Mouse (Mus musculus): Measurements from ENCODE around the gene 9130023H24Rik. TPM values are rescaled to one million over a fixed set of nuclear protein-coding genes. Genes with fewer than 3 reads are reported as not detected.

Gene 9130023H24Rik
- polyA plus RNA-seq, 1 experiment from 2014 or later: 7.5 TPM

DNA sequence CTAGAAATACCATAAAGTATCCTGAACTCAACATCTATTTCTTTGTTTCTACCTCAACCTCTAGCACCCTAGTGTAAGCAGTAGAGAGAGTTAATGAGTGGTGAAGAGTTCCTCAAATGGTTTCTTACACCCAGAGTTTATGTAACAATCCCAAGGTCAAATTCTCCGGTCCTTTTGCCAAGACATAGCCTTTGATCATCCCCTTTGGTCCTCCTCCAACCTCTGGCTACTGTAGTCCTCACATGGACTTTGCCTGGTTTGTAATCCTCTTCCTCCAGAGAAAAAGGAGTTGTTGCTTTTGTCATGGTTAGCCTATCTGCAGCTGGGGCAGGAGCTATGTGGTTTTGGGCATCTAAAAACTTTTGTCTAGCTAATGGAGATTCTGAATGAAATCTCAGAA lies 2.4 kb downstream of the 9130023H24Rik start:
- H3K9me3 ChIP-seq (replicated peaks): no peaks in the 10 kb centered on the region
- H3K27ac ChIP-seq (ENCODE audit: poor library complexity, severe bottlenecking): no peak overlapping the region
- H3K4me1 ChIP-seq (replicated peaks): peaks cover 16% of the 10 kb centered on the region
- no peaks in the 10 kb centered on the region for H3K27me3 ChIP-seq (replicated peaks)
- peaks cover 20% of the 10 kb centered on the region for H3K36me3 ChIP-seq
- no peak for ATAC-seq (ENCODE audit: insufficient number of reproducible peaks, low FRiP score)
- WGBS: 73% methylated on average over 1 of the region's 1 CpGs
- no peak overlapping the region for H3K4me3 ChIP-seq
- H3K4me2 ChIP-seq: no peak overlapping the region
- H3K9ac ChIP-seq: no peak overlapping the region

DNA sequence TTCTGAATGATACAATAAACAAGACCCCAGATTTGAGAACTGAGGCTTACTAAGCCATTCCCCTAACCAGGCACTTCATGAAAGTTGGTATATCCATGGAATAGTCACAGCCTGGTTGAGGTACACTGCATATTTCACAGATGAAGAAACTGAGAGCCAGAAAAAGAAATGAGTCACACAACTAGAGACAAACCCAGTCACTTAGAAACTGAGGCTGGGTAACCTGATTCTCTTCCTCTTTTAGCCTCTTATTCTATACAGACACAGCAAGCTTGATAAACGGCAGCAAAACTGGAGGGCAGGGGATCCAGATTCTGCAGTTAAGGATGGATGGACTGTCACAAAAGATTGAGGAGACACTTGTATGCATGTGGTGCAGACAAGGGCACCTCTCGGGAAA lies 3.0 kb downstream of the 9130023H24Rik start:
- Histone ChIP-seq H3K36me3 (peaks cover 13% of the 10 kb centered on the region; the same call in 1 of the 2 replicates), H3K4me3 (no peak overlapping the region), H3K9me3 (replicated peaks) (no peaks in the 10 kb centered on the region), H3K9ac (no peak overlapping the region), H3K4me2 (no peak overlapping the region), H3K27ac (ENCODE audit: poor library complexity, severe bottlenecking) (no peak overlapping the region), H3K4me1 (replicated peaks) (peaks cover 16% of the 10 kb centered on the region), H3K27me3 (replicated peaks) (no peaks in the 10 kb centered on the region)
- ATAC-seq (ENCODE audit: insufficient number of reproducible peaks, low FRiP score): no peak
- 75% methylated on average over 2 of the region's 2 CpGs for WGBS

DNA sequence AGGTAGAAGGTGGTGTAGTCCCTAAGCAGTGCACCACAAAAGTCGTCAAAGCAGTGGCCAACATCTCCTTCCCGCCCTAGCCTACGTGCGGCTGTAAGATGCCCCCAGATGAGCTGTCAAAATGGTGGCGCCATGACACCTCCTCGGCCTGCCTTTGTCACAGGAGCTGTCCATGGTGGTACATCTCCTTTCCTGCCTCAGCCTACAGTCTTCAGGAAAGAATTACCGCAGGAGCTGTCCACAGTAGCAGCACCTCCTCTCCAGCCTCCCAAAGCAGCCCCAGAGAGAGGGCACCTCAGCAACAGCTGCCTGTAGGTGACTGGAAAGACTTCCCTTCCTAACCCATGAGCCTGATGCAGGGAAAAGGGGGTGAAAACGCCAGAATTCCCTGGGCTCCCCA lies 6.1 kb downstream of the 9130023H24Rik start:
- Histone ChIP-seq H3K27ac (ENCODE audit: poor library complexity, severe bottlenecking) (no peak overlapping the region), H3K4me1 (replicated peaks) (peaks cover 3% of the 10 kb centered on the region), H3K27me3 (replicated peaks) (no peaks in the 10 kb centered on the region), H3K9me3 (replicated peaks) (no peaks in the 10 kb centered on the region), H3K9ac (no peak overlapping the region), H3K4me3 (no peak overlapping the region), H3K36me3 (peaks cover 10% of the 10 kb centered on the region; the same call in 1 of the 2 replicates), H3K4me2 (no peak overlapping the region)
- WGBS: 35% methylated on average over 8 of the region's 8 CpGs
- ATAC-seq (ENCODE audit: insufficient number of reproducible peaks, low FRiP score): no peak

DNA sequence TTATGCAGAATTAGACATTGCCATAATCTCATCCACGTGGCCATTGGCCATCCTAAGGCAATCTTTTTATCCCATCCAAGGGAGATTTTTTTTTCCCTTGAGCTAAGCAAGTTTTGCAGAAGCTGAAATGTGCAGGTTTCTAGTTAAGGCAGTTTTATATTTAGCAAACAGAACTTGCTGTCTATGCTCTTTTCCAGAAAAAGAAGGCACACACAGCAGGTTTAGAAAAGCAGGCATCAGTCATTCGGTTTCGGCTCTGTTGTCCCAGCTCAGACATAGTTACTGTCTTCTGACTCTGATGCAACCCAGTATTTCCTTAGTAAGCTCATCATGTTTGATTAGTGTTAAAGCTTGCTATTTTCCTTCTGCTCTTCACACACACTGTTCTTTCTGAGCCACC lies 16.9 kb downstream of the 9130023H24Rik start:
- WGBS: 85% methylated on average over 3 of the region's 3 CpGs
- Histone ChIP-seq H3K9ac (no peak overlapping the region), H3K27me3 (replicated peaks) (no peaks in the 10 kb centered on the region), H3K9me3 (replicated peaks) (no peaks in the 10 kb centered on the region), H3K27ac (ENCODE audit: poor library complexity, severe bottlenecking) (no peak overlapping the region), H3K4me2 (no peak overlapping the region), H3K4me3 (no peak overlapping the region), H3K4me1 (replicated peaks) (no peaks in the 10 kb centered on the region), H3K36me3 (no peaks in the 10 kb centered on the region)
- ATAC-seq (ENCODE audit: insufficient number of reproducible peaks, low FRiP score): no peak

DNA sequence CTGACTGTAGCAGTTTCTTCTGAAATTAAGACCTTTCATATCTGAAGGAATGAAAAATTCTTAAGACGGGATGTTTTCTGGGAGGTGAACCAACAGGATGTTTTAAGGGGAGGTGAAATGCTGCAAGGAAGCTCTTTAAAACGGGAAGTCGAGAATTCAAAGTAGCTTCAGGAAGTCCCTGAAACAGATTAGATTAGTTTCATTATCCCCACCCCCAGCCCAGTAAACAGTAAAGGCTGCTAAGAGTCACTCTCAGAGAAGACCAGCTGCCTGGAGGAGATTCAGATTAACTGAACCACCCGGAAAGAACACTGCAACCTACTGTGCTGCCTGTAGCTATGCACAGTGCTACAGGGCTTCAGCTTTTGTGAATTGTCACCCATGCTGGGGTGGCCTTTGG lies 17.9 kb downstream of the 9130023H24Rik start:
- Histone ChIP-seq H3K27me3 (replicated peaks) (no peaks in the 10 kb centered on the region), H3K9ac (no peak overlapping the region), H3K9me3 (replicated peaks) (no peaks in the 10 kb centered on the region), H3K4me1 (replicated peaks) (no peaks in the 10 kb centered on the region), H3K4me3 (no peak overlapping the region), H3K36me3 (no peaks in the 10 kb centered on the region), H3K27ac (ENCODE audit: poor library complexity, severe bottlenecking) (no peak overlapping the region), H3K4me2 (no peak overlapping the region)
- ATAC-seq (ENCODE audit: insufficient number of reproducible peaks, low FRiP score): no peak
- WGBS: 53% methylated on average over 4 of the region's 4 CpGs

DNA sequence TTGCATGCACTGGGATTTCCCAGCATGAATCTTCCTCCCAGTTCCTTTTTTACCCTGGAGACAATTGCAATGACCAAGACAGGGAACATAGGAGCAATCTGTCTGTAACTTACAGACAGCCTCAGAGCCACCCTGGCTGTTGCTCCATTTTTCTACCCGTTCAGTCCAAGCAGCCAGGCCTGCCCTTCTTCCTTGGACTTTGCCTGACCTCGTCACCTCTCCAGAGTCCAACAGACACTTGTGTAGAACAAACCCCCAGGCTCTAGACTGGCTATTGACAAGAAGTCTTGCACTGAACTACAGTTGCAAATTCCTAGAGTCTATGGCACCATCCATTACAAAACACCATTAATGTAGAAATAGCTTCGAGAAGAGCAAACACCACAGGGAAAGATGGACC lies 28.0 kb downstream of the 9130023H24Rik start:
- Histone ChIP-seq H3K9ac (no peak overlapping the region), H3K9me3 (replicated peaks) (no peaks in the 10 kb centered on the region), H3K4me3 (no peak overlapping the region), H3K27ac (ENCODE audit: poor library complexity, severe bottlenecking) (no peak overlapping the region), H3K4me2 (no peak overlapping the region), H3K36me3 (no peaks in the 10 kb centered on the region), H3K4me1 (replicated peaks) (peaks cover 5% of the 10 kb centered on the region; the same call in 1 of the 2 replicates), H3K27me3 (replicated peaks) (no peaks in the 10 kb centered on the region)
- WGBS: 55% methylated on average over 3 of the region's 3 CpGs
- ATAC-seq (ENCODE audit: insufficient number of reproducible peaks, low FRiP score): no peak

DNA sequence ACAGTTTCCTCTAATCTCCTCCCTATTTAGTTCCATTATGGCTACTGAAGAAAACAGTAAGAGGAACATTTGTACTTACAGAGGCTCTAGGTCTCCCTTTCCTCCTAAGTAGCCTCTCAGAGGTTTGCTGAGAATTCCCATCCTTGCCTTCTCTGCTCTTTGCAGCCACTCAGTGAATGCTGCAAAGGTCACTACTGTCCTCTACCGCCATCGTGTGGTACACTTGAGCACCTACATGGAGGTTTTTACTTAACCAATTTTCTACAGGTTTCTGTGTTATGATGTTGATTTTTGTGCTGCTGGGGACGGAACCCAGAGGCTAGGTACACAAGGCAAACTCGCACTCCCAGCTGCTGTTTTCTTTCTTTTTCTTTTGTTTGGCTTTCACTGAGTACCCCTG lies 29.6 kb downstream of the 9130023H24Rik start:
- H3K4me1 ChIP-seq (replicated peaks): peaks cover 7% of the 10 kb centered on the region; the same call in 1 of the 2 replicates
- H3K4me3 ChIP-seq: no peak overlapping the region
- no peaks in the 10 kb centered on the region for H3K9me3 ChIP-seq (replicated peaks)
- ATAC-seq (ENCODE audit: insufficient number of reproducible peaks, low FRiP score): no peak
- peaks cover 5% of the 10 kb centered on the region; the same call in 1 of the 2 replicates for H3K36me3 ChIP-seq
- no peak overlapping the region for H3K4me2 ChIP-seq
- no peak overlapping the region for H3K9ac ChIP-seq
- no peak overlapping the region for H3K27ac ChIP-seq (ENCODE audit: poor library complexity, severe bottlenecking)
- WGBS: 4% methylated on average over 4 of the region's 4 CpGs
- no peaks in the 10 kb centered on the region for H3K27me3 ChIP-seq (replicated peaks)

DNA sequence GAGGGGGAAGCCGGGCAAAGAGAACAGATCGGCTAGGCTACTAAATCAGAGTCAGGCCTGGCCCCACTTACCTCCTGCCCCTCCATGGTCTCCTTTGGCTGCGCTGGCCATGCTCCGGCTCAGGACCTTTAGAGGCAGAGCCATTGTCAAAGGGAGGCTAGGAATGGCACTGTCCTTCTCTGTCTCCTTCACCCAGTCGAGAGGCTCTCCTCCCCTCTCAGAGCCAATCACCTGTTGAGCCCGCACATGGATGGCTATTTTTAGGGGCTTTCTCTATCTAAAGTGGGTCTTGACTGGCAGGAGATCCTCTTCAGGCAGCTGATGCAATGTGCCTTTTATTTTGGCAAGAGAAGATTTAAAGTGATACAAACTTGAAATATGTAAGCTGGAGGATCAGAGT lies 31.7 kb downstream of the 9130023H24Rik start, which contains the start of gene Cox6a2:
Cox6a2 (minus strand) TSS at position 236 of the 400 bp plus-strand sequence.
- H3K9ac ChIP-seq: peak within 1 kb of the TSS; percentile 70
- H3K27ac ChIP-seq (ENCODE audit: poor library complexity, severe bottlenecking): peak within 1 kb of the TSS; percentile 90
- no peaks in the 10 kb centered on the region for H3K9me3 ChIP-seq (replicated peaks)
- peak within 1 kb of the TSS; percentile 63 for H3K4me2 ChIP-seq
- peak within 1 kb of the TSS; percentile 55 for H3K4me3 ChIP-seq
- peak; percentile 48; the same call in 1 of the 2 replicates for ATAC-seq (ENCODE audit: insufficient number of reproducible peaks, low FRiP score)
- peaks cover 8% of the 10 kb centered on the region; the same call in 1 of the 2 replicates for H3K4me1 ChIP-seq (replicated peaks)
- 46% methylated on average over 6 of the region's 6 CpGs for WGBS
- H3K36me3 ChIP-seq: peaks cover 5% of the 10 kb centered on the region; the same call in 1 of the 2 replicates
- H3K27me3 ChIP-seq (replicated peaks): no peaks in the 10 kb centered on the region

DNA sequence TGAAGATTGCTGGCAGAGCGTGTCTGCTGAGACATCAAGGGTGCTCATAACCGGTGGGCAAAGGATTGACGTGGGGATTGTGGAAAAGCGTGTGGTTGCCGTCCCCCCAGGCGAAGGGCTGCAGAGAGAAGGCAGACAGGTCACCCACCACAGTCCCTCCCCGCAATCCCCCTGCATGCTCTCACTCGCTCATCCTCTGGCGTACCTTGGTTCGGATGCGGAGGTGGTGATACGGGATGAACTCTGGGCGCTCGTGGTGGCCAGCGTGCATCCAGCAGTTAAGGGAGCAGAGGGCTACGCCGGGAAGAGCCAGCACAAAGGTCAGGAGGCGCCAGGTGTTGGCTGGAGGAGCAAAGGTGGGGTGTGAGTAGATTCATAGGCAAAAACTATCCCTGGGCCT lies 32.1 kb downstream of the 9130023H24Rik start:
- Histone ChIP-seq H3K27ac (ENCODE audit: poor library complexity, severe bottlenecking) (peak overlapping the region; percentile 90), H3K4me1 (replicated peaks) (peaks cover 8% of the 10 kb centered on the region; the same call in 1 of the 2 replicates), H3K27me3 (replicated peaks) (no peaks in the 10 kb centered on the region), H3K4me3 (peak overlapping the region; percentile 55), H3K9ac (peak overlapping the region; percentile 70), H3K9me3 (replicated peaks) (no peaks in the 10 kb centered on the region), H3K4me2 (peak overlapping the region; percentile 63), H3K36me3 (peaks cover 5% of the 10 kb centered on the region; the same call in 1 of the 2 replicates)
- no peak for ATAC-seq (ENCODE audit: insufficient number of reproducible peaks, low FRiP score)
- 58% methylated on average over 18 of the region's 18 CpGs for WGBS

DNA sequence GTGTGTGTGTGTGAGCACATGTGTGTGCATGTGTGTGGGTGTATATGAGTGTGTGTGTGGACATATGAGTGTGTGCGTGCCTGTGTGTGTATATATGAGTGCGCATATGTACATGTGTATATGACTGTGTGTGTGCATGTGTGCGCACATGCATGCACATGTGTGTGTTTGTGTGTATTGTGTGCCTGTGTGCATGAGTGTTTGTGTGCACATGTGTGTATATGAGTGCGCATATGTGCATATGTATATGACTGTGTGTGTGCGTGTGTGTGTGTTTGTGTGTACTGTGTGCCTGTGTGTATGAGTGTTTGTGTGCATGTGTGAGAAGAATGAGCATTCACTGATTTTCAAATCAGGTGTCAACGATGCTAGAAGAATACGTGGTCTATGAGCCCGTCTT lies 33.7 kb downstream of the 9130023H24Rik start:
- 87% methylated on average over 8 of the region's 8 CpGs for WGBS
- no peaks in the 10 kb centered on the region for H3K9me3 ChIP-seq (replicated peaks)
- no peak overlapping the region for H3K9ac ChIP-seq
- no peak overlapping the region for H3K4me2 ChIP-seq
- H3K27ac ChIP-seq (ENCODE audit: poor library complexity, severe bottlenecking): no peak overlapping the region
- peaks cover 5% of the 10 kb centered on the region; the same call in 1 of the 2 replicates for H3K36me3 ChIP-seq
- no peaks in the 10 kb centered on the region for H3K27me3 ChIP-seq (replicated peaks)
- H3K4me3 ChIP-seq: no peak overlapping the region
- peaks cover 8% of the 10 kb centered on the region; the same call in 1 of the 2 replicates for H3K4me1 ChIP-seq (replicated peaks)
- no peak for ATAC-seq (ENCODE audit: insufficient number of reproducible peaks, low FRiP score)

DNA sequence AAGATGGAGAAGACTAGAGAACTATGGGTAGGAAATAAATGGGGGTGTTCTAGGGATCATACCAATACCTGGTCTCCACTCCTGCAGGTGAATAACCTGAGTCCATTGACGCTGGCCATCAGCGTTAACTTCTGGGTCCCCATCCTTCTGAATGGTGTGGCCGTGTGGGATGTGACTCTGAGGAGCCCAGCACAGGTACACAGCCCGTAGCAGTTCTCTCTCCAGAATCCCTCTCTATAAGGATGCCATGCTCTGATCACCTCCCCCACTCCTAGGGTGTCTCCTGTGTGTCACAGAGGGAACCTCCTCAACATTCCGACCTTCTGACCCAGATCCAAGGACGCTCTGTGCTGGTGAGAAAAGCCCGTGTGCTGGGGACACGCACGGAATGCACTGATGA lies 34.8 kb downstream of the 9130023H24Rik start:
- Histone ChIP-seq H3K27me3 (replicated peaks) (no peaks in the 10 kb centered on the region), H3K27ac (ENCODE audit: poor library complexity, severe bottlenecking) (no peak overlapping the region), H3K9me3 (replicated peaks) (0 out of 2 replicates have a peak, but pooled peaks cover 6% of the 10 kb centered on the region), H3K9ac (no peak overlapping the region), H3K36me3 (peaks cover 5% of the 10 kb centered on the region; the same call in 1 of the 2 replicates), H3K4me2 (no peak overlapping the region), H3K4me1 (replicated peaks) (peaks cover 8% of the 10 kb centered on the region; the same call in 1 of the 2 replicates), H3K4me3 (no peak overlapping the region)
- WGBS: 69% methylated on average over 9 of the region's 9 CpGs
- no peak for ATAC-seq (ENCODE audit: insufficient number of reproducible peaks, low FRiP score)

DNA sequence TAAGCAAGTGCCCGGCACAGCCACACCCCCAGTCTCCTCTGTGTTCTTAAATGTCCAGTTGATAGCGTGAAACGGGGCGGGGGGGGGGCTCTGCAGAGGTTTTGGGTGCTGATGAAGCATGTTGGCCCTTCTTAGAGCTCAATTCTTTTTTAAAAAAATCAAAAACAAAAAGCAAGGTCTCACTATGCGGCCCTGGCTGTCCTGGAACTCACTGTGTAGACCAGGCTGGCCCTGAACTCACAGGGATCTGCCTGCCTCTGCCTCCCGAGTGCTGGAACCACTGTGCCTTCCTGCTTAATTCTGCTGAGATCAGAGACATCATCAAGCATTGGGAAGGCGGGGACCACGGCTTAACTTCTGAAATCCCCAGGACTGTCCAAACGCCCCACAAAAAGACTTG lies 36.2 kb downstream of the 9130023H24Rik start:
- Histone ChIP-seq H3K9me3 (replicated peaks) (0 out of 2 replicates have a peak, but pooled peaks cover 6% of the 10 kb centered on the region), H3K27ac (ENCODE audit: poor library complexity, severe bottlenecking) (no peak overlapping the region), H3K4me2 (no peak overlapping the region), H3K27me3 (replicated peaks) (no peaks in the 10 kb centered on the region), H3K4me1 (replicated peaks) (peaks cover 5% of the 10 kb centered on the region; the same call in 1 of the 2 replicates), H3K4me3 (no peak overlapping the region), H3K9ac (no peak overlapping the region), H3K36me3 (peaks cover 5% of the 10 kb centered on the region; the same call in 1 of the 2 replicates)
- ATAC-seq (ENCODE audit: insufficient number of reproducible peaks, low FRiP score): no peak
- WGBS: 87% methylated on average over 9 of the region's 9 CpGs

Data from heart, embryonic 12.5 days (tissue).